Mouse (Mus musculus): ENCODE results near the gene Zscan21. TPM values are rescaled to one million over a fixed set of nuclear protein-coding genes. Genes with fewer than 3 reads are reported as not detected.

The Zscan21 gene
- polyA plus RNA-seq, 1 experiment from 2014 or later = 110 TPM

GRCm38 (mm10) chr5:138165594-138165993 is 48.9 kb downstream of the Zscan21 start:
- H3K4me1 ChIP-seq (replicated peaks; ENCODE audit: control insufficient read depth, insufficient read depth, low read length) = peaks cover 3% of the 10 kb centered on the region; the same call in 1 of the 2 replicates
- no peaks in the 10 kb centered on the region for H3K9me3 ChIP-seq (ENCODE audit: control insufficient read depth, low read length)
- 78% methylated on average over 8 of the region's 8 CpGs for WGBS
- no peak overlapping the region for H3K4me3 ChIP-seq (ENCODE audit: low read depth, low read length)
- H3K4me2 ChIP-seq (replicated peaks; ENCODE audit: low read depth, low read length) = no peak overlapping the region
- DNase-seq (ENCODE audit: low spot score) (no peak), ATAC-seq (ENCODE audit: low FRiP score) (no peak)
- no peak overlapping the region for H3K9ac ChIP-seq (ENCODE audit: low read depth, low read length)
- H3K27ac ChIP-seq (ENCODE audit: low read depth, low read length) = no peak overlapping the region
- no peaks in the 10 kb centered on the region for H3K27me3 ChIP-seq (ENCODE audit: control insufficient read depth, insufficient read depth, low read length)
- H3K36me3 ChIP-seq (ENCODE audit: control insufficient read depth, insufficient read depth, low read length) = peaks cover 29% of the 10 kb centered on the region

- under 1% methylated on average over 47 of the region's 47 CpGs for WGBS
- ATAC-seq (ENCODE audit: low FRiP score) = peak; percentile 93
Observed at GRCm38 (mm10) chr5:138170936-138171561, 54.3 kb downstream of the Zscan21 start.

GRCm38 (mm10) chr5:138171695-138172491 is 55.2 kb downstream of the Zscan21 start, which contains the start of the genes Ap4m1 and Mcm7:
TSS of gene Ap4m1 (plus strand) at chr5:138172002.
TSS of gene Mcm7 (minus strand) at chr5:138172422.
- H3K4me3 ChIP-seq (ENCODE audit: low read depth, low read length) = peak within 1 kb of the TSS; percentile 69
- peaks cover 3% of the 10 kb centered on the region; the same call in 1 of the 2 replicates for H3K4me1 ChIP-seq (replicated peaks; ENCODE audit: control insufficient read depth, insufficient read depth, low read length)
- peak within 1 kb of the TSS; percentile 92 for H3K4me2 ChIP-seq (replicated peaks; ENCODE audit: low read depth, low read length)
- H3K36me3 ChIP-seq (ENCODE audit: control insufficient read depth, insufficient read depth, low read length) = peaks cover 14% of the 10 kb centered on the region; the same call in 1 of the 2 replicates
- peak; percentile 92 for ATAC-seq (ENCODE audit: low FRiP score)
- peak within 1 kb of the TSS; percentile 72 for H3K9ac ChIP-seq (ENCODE audit: low read depth, low read length)
- H3K27ac ChIP-seq (ENCODE audit: low read depth, low read length) = peak within 1 kb of the TSS; percentile 92
- under 1% methylated on average over 54 of the region's 54 CpGs for WGBS
- no peaks in the 10 kb centered on the region for H3K27me3 ChIP-seq (ENCODE audit: control insufficient read depth, insufficient read depth, low read length)
- H3K9me3 ChIP-seq (ENCODE audit: control insufficient read depth, low read length) = no peaks in the 10 kb centered on the region
- DNase-seq (ENCODE audit: low spot score) = peak; percentile 92

More at GRCm38 (mm10) chr5:138170936-138171561, 54.3 kb downstream of the Zscan21 start:
- H3K4me3 ChIP-seq (ENCODE audit: low read depth, low read length) = peak overlapping the region; percentile 69
- H3K27ac ChIP-seq (ENCODE audit: low read depth, low read length) = peak overlapping the region; percentile 92
- peak; percentile 97 for DNase-seq (ENCODE audit: low spot score)
- H3K9me3 ChIP-seq (ENCODE audit: control insufficient read depth, low read length) = no peaks in the 10 kb centered on the region
- peaks cover 14% of the 10 kb centered on the region; the same call in 1 of the 2 replicates for H3K36me3 ChIP-seq (ENCODE audit: control insufficient read depth, insufficient read depth, low read length)
- peak overlapping the region; percentile 72 for H3K9ac ChIP-seq (ENCODE audit: low read depth, low read length)
- H3K4me2 ChIP-seq (replicated peaks; ENCODE audit: low read depth, low read length) = peak overlapping the region; percentile 92
- peaks cover 3% of the 10 kb centered on the region; the same call in 1 of the 2 replicates for H3K4me1 ChIP-seq (replicated peaks; ENCODE audit: control insufficient read depth, insufficient read depth, low read length)
- H3K27me3 ChIP-seq (ENCODE audit: control insufficient read depth, insufficient read depth, low read length) = no peaks in the 10 kb centered on the region

GRCm38 (mm10) chr5:138173217-138173616 is 56.5 kb downstream of the Zscan21 start:
- Histone ChIP-seq H3K4me1 (replicated peaks; ENCODE audit: control insufficient read depth, insufficient read depth, low read length) (peaks cover 3% of the 10 kb centered on the region; the same call in 1 of the 2 replicates), H3K27ac (ENCODE audit: low read depth, low read length) (no peak overlapping the region), H3K9me3 (ENCODE audit: control insufficient read depth, low read length) (no peaks in the 10 kb centered on the region), H3K4me2 (replicated peaks; ENCODE audit: low read depth, low read length) (no peak overlapping the region), H3K4me3 (ENCODE audit: low read depth, low read length) (no peak overlapping the region), H3K27me3 (ENCODE audit: control insufficient read depth, insufficient read depth, low read length) (no peaks in the 10 kb centered on the region), H3K9ac (ENCODE audit: low read depth, low read length) (no peak overlapping the region), H3K36me3 (ENCODE audit: control insufficient read depth, insufficient read depth, low read length) (peaks cover 5% of the 10 kb centered on the region; the same call in 1 of the 2 replicates)
- ATAC-seq (ENCODE audit: low FRiP score) = no peak
- no peak for DNase-seq (ENCODE audit: low spot score)
- 84% methylated on average over 3 of the region's 3 CpGs for WGBS

MicroRNA genes within 50 kb of the gene (microRNA counts, 519-probe panel; counts per million panel counts)
- microRNA mmu-miR-106b (6,142 counts per million, percentile 87 among the panel's probes with 10 or more counts), microRNA mmu-miR-25 (6,865 counts per million, percentile 96 among the panel's probes with 10 or more counts), microRNA mmu-miR-93 (6,191 counts per million, percentile 87 among the panel's probes with 10 or more counts)

Other genes starting within 250 kb of the Zscan21 start
- gene Pilrb2, start 245.1 kb upstream of the Zscan21 start, polyA plus RNA-seq (2014; fragmentation: Nextera tagmentation; extraction: Ambion mirVana) = not detected in 2 replicates
- gene Cyp3a13, start 195.3 kb upstream of the Zscan21 start, polyA plus RNA-seq (2014; fragmentation: Nextera tagmentation; extraction: Ambion mirVana) = not detected in 2 replicates
- gene Gjc3, start 153.8 kb upstream of the Zscan21 start, polyA plus RNA-seq (2014; fragmentation: Nextera tagmentation; extraction: Ambion mirVana) = 0.17 and 0.23 TPM in 2 replicates
- not detected in 2 replicates for gene Azgp1, start 135.4 kb upstream of the Zscan21 start, polyA plus RNA-seq (2014; fragmentation: Nextera tagmentation; extraction: Ambion mirVana)
- gene Smok3a, start 95.6 kb upstream of the Zscan21 start, polyA plus RNA-seq (2014; fragmentation: Nextera tagmentation; extraction: Ambion mirVana) = not detected in 2 replicates
- not detected in 2 replicates for gene Smok3b, start 95.5 kb upstream of the Zscan21 start, polyA plus RNA-seq (2014; fragmentation: Nextera tagmentation; extraction: Ambion mirVana)
- not detected in 2 replicates for gene Smok3c, start 63.7 kb upstream of the Zscan21 start, polyA plus RNA-seq (2014; fragmentation: Nextera tagmentation; extraction: Ambion mirVana)
- 32.5 and 39.4 TPM in 2 replicates for gene Zkscan1, start 31.8 kb upstream of the Zscan21 start, polyA plus RNA-seq (2014; fragmentation: Nextera tagmentation; extraction: Ambion mirVana)
- gene Zfp113, start 38.8 kb downstream of the Zscan21 start, polyA plus RNA-seq (2014; fragmentation: Nextera tagmentation; extraction: Ambion mirVana) = 28.9 and 33.4 TPM in 2 replicates
- gene Cops6, start 44.2 kb downstream of the Zscan21 start, polyA plus RNA-seq (2014; fragmentation: Nextera tagmentation; extraction: Ambion mirVana) = 261 and 292 TPM in 2 replicates
- gene Ap4m1, start 55.1 kb downstream of the Zscan21 start, polyA plus RNA-seq (2014; fragmentation: Nextera tagmentation; extraction: Ambion mirVana) = 15.8 and 19.9 TPM in 2 replicates
- 220 and 253 TPM in 2 replicates for gene Mcm7, start 55.5 kb downstream of the Zscan21 start, polyA plus RNA-seq (2014; fragmentation: Nextera tagmentation; extraction: Ambion mirVana)
- gene Taf6, start 70.5 kb downstream of the Zscan21 start, polyA plus RNA-seq (2014; fragmentation: Nextera tagmentation; extraction: Ambion mirVana) = 106 and 110 TPM in 2 replicates
- 52.4 and 56.4 TPM in 2 replicates for gene Cnpy4, start 70.6 kb downstream of the Zscan21 start, polyA plus RNA-seq (2014; fragmentation: Nextera tagmentation; extraction: Ambion mirVana)
- 8.6 and 12.0 TPM in 2 replicates for gene Mblac1, start 77.4 kb downstream of the Zscan21 start, polyA plus RNA-seq (2014; fragmentation: Nextera tagmentation; extraction: Ambion mirVana)
- not detected in 2 replicates for gene Nxpe5, start 109.0 kb downstream of the Zscan21 start, polyA plus RNA-seq (2014; fragmentation: Nextera tagmentation; extraction: Ambion mirVana)
- 51.0 and 54.4 TPM in 2 replicates for gene Lamtor4, start 138.6 kb downstream of the Zscan21 start, polyA plus RNA-seq (2014; fragmentation: Nextera tagmentation; extraction: Ambion mirVana)
- gene BC037034, start 147.1 kb downstream of the Zscan21 start, polyA plus RNA-seq (2014; fragmentation: Nextera tagmentation; extraction: Ambion mirVana) = 7.0 and 7.1 TPM in 2 replicates
- 4.6 and 6.1 TPM in 2 replicates for gene Gal3st4, start 155.9 kb downstream of the Zscan21 start, polyA plus RNA-seq (2014; fragmentation: Nextera tagmentation; extraction: Ambion mirVana)
- 0.06 TPM in 2 replicates for gene Gm43720, start 163.1 kb downstream of the Zscan21 start, polyA plus RNA-seq (2014; fragmentation: Nextera tagmentation; extraction: Ambion mirVana)
- gene Gpc2, start 163.1 kb downstream of the Zscan21 start, polyA plus RNA-seq (2014; fragmentation: Nextera tagmentation; extraction: Ambion mirVana) = 20.8 and 23.9 TPM in 2 replicates
- gene Stag3, start 163.3 kb downstream of the Zscan21 start, polyA plus RNA-seq (2014; fragmentation: Nextera tagmentation; extraction: Ambion mirVana) = 3.0 and 3.5 TPM in 2 replicates
- 0.14 TPM in 1 of 2 replicates, not detected in the other for gene Pvrig, start 225.1 kb downstream of the Zscan21 start, polyA plus RNA-seq (2014; fragmentation: Nextera tagmentation; extraction: Ambion mirVana)

Data from hindbrain, embryonic 11.5 days (tissue).